Mouse (Mus musculus) CD4-positive, CD25-positive, alpha-beta regulatory T cell, adult 4 months (primary cell): ENCODE results near the gene Lnp1. TPM values are rescaled to one million over a fixed set of nuclear protein-coding genes. Genes with fewer than 3 reads are reported as not detected.
"Not testable (repeated sequence)": the region's sequence is repeated elsewhere in the genome, so short reads cannot be mapped to it uniquely, and the experiment has no call there.

Experiments
- ATAC-seq: one replicate; pipeline ENCODE4 v1.8.0; 2017
- polyA plus RNA-seq, 2 experiments: library from polyadenylated mRNA; unstranded; fragments of 100-300 nt; shearing (Covaris generic); gene quantifications; one replicate each; pipeline ENCODE4 v1.2.1; 2017

Lnp1 gene
- polyA plus RNA-seq, result not detected

GRCm38 (mm10) chr16:56928023-56928422 is at the start of gene Lnp1:
Lnp1 (minus strand) TSS chr16:56928061.
- ATAC-seq, result no peak

- no peak for ATAC-seq
Measured at GRCm38 (mm10) chr16:56974646-56975045, 46.8 kb upstream of the Lnp1 start.

DNA sequence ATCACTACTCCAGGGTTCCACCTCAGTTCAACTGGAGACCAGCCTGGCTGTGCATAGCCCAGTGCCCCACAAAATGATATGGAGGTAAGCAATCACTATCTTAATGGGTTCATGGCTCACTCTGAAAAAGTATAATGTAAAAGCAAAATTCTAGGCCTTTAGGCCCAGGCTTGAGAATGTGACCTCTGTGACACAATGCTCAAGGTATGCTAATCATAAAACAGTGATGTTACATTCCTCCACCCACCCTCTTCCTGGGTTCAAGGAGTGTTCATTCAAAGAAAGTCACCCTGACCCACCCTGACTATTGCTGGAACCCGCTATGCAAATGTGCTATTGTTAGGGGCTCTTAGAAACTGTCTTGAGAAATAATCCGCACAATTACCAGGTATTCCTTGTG is 30.4 kb upstream of the Lnp1 start:
- not testable (repeated sequence) for ATAC-seq

- no peak for ATAC-seq
Measured at GRCm38 (mm10) chr16:56949085-56949484, 21.2 kb upstream of the Lnp1 start.

DNA sequence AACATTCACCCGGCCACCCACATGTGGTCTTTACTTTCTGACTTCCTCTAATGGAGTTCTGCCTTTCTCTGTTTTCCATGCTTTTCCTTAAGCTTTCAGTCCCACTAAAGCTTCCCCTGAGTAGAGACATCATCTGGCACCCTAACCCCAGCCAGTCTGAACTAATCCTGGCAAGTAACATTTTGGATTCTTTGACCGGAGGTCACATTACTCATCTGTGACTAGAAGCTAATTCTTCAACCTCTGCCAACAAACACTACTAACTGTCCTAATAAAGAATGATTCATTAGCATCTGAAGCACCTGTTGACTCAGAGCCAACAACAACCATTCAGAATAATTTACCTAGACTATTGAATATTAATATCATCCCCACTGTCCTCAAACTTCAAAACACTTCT is 14.5 kb upstream of the Lnp1 start:
- no peak for ATAC-seq

- peak; percentile 88 for ATAC-seq
Measured at GRCm38 (mm10) chr16:56920102-56920657, 7.7 kb downstream of the Lnp1 start.

- no peak for ATAC-seq
Measured at GRCm38 (mm10) chr16:56917230-56917629, 10.6 kb downstream of the Lnp1 start.

- no peak for ATAC-seq
Measured at GRCm38 (mm10) chr16:56908986-56909385, 18.9 kb downstream of the Lnp1 start.

GRCm38 (mm10) chr16:56902206-56902605 is 25.7 kb downstream of the Lnp1 start:
- not testable (repeated sequence) for ATAC-seq

DNA sequence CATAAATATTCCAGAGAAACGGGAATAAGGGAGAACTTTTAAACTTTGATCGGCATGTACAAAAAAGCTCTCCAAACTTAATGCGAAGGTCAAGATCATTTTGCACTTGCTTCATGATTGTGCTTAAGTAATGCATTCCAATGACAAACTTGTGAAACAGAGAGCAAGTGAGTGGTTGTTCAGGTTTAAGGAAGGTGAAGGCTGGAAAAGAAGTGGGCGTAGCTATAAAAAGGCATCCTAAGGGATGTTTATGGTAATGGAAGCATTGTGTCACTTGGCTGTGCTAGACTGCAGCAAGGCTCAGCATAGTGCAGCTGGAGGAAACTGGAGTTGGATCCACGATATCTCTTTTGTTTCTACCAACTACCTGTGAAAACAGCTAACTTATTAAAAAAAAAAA is 36.3 kb downstream of the Lnp1 start:
- ATAC-seq, result no peak

DNA sequence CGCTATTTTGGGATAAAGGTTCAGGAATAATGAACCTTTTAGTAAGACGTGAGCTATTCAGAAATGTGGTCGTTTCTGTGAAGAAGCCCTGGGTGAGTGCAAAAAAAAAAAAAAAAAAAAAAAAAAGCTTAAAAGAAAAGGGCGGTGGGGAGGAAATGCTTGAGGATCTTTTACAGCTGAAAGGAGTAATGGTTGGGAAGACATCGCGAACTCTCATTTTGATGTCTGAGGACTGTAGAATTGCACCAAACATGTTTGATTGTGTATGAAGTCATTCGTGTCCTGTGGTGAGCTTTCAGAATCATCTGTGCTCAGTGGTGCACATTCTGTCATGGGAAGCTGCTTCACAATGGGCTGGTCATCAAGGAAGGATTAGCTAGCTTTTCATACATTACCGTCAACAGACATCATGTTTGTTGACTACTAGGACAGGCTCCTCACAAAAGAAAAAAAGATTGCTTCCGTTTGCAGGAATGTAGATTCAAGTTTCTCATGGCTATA is 41.2 kb downstream of the Lnp1 start:
- ATAC-seq, result no peak

DNA sequence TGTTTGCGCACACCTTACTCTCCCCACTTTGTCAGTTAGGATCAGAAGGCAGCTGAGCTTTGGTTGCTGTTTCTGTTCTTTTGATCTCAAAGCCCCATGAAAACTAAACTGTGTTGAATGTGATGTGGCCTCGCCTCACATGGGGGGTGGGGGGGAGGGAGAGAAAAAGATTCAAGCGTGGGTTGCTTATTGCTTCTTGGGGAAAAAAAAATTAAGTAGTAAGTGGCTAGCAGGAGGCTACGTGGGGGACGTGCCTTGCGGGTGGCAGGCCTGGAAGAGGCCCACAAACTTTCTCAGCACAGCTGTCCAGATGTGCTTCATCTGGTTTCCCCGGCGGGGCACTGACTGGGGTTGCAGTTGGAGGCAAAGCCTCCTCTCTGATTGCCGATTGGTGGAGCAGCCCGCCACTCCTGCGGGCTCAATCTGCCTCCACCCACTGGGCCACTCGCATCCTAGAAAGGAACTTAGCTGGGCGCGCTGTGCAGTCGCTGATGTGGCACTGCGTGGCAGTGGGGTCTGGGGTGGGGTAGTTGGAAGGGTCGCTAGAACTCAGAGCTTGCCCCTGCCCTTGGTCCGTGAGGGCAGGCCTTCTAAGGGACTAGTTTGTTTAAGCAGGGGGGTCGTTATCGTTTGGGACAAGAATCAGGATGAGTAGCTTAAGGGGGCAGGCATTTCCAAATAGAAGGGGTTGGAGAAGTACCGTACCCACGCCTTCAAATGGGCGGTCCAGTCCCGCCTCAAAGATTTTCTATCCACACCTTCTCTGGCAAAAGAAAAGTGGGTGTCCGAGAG is 41.8 kb downstream of the Lnp1 start, which contains the start of gene Tmem45a:
Gene Tmem45a, minus strand, starts transcription at position 343 of the 792 bp plus-strand sequence.
- peak; percentile 87 for ATAC-seq

- no peak for ATAC-seq
Measured at GRCm38 (mm10) chr16:56884811-56885210, 43.0 kb downstream of the Lnp1 start.

- no peak for ATAC-seq
Measured at GRCm38 (mm10) chr16:56873410-56873809, 54.5 kb downstream of the Lnp1 start.

DNA sequence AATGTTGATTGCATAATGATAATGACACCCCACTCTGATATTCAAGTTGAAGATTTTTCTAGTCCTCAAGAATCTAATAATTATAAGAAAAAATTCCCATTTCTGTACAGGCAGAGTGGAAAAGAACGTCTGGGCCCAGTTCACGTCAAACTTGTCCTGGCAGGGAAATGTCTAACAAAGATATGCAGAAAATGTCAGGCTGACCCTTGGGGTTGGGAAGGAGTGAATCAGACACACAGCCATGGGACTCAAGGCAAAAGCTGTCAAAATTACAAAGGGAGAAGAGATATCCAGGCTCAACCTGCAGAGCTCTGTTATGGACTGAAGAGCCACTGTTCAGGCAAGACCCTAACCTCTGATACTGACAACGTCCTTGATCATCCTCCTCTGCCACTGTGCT is 57.4 kb downstream of the Lnp1 start:
- ATAC-seq, result no peak

DNA sequence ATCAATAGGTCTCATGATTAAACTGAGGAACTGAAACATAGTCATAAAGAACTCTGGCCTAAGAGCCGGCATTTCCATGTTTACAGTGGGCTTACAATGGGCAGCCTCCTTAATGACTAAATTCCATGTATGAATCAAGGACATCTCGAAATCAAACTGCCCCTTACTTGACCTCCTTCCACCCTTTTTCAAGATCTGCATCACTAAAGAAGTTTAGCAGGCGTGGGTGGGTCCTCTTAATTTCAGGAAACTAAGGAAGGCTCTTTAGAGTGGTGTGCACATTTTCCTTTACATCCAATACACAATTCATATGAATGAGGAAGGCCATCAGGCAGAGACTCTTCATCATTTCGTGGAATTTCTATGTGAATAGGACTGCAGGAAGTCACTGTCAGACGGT is 59.5 kb downstream of the Lnp1 start:
- no peak for ATAC-seq

- no peak for ATAC-seq
Measured at GRCm38 (mm10) chr16:56867591-56867990, 60.3 kb downstream of the Lnp1 start.

Other genes with a start within 250 kb of the Lnp1 start
- 10 to 100 TPM; 60.7 to 63.2 TPM for gene Tfg, start 210.6 kb downstream of the Lnp1 start, polyA plus RNA-seq
- not detected for gene Adgrg7, start 132.2 kb downstream of the Lnp1 start, polyA plus RNA-seq
- 1 to 10 TPM in 1 of 2 experiments, not detected in 1; 1.3 TPM for gene Tmem45a, start 41.9 kb downstream of the Lnp1 start, polyA plus RNA-seq
- gene Tmem45a2, start 143.3 kb upstream of the Lnp1 start, polyA plus RNA-seq, result not detected
- gene Tomm70a, start 193.6 kb upstream of the Lnp1 start, polyA plus RNA-seq, result 10 to 100 TPM in 1 of 2 experiments, 1 to 10 TPM in 1; 8.8 to 12.1 TPM
- gene Nit2, start 239.3 kb upstream of the Lnp1 start, polyA plus RNA-seq, result 10 to 100 TPM; 41.0 to 42.3 TPM